In the genomic region with DNA sequence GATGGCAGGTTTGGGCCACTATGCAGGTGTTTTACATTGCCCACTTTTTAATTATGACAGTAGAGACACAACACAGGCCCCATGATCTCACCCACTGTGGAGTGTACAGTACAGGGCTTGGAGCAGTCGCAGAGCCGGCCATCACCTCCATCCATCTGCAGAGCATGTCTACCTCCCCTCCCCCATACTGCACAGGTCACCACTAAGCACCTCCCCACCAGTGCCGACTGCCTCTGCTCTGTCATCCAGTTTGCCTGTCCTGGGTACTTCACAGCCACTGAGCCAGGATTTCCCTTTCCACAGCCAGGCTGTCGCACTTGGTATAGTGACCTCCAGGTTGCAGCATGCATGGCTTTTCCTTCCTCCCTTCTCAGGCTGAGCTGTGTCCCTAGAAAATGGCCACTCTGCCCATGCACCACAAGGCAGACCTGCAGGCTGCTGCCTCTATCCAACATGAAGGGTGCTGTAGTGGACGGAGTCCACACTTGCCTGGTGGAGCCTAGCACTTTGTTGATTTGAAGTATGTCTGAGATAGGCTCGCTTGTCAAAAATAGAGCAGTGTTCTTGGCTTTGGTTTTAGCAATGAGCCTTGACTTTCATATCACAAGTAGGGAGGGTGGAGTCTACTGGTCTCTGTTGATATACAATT, we compare ENCODE assay signal across 23 mouse cellular contexts. TPM values are rescaled to one million over a fixed set of nuclear protein-coding genes. Genes with fewer than 3 reads are reported as not detected.
A peak's percentile ranks its signal among the peaks of the same experiment; 100 is the strongest.
DNase-seq lines count a peak whose midpoint lies in the region; ATAC-seq and TF ChIP-seq lines count a peak whose summit lies in the region.
"Had no signal": no experiment of that assay in that cellular context is flagged by ENCODE, and none has a peak within 500 bp of the region (broad histone marks: within the 10 kb centered on the region; RNA-seq: fewer than 3 reads in every experiment).

No protein-coding gene starts in this region.

- H3K4me3 ChIP-seq in kidney, embryonic 15.5 days (replicated peaks): no peak overlapping the region
- no peak overlapping the region for H3K4me3 ChIP-seq in kidney, embryonic 14.5 days (ENCODE audit: low read length)
- H3K4me3 ChIP-seq in heart, embryonic 15.5 days: 0 out of 2 replicates have a peak overlapping the region, but pooled peaks have one; percentile 13
- H3K4me3 ChIP-seq in stomach, postnatal 0 days (ENCODE audit: low read depth, low read length): no peak overlapping the region
- H3K4me3 ChIP-seq: forebrain, embryonic 12.5 days; limb, embryonic 13.5 days; liver, embryonic 13.5 days; midbrain, embryonic 10.5 days; neural tube, embryonic 12.5 days had no signal

- no peak overlapping the region for H3K9ac ChIP-seq in kidney, embryonic 15.5 days
- H3K9ac ChIP-seq in kidney, embryonic 14.5 days (ENCODE audit: low read depth, low read length): no peak overlapping the region
- H3K9ac ChIP-seq in heart, embryonic 15.5 days: no peak overlapping the region
- H3K9ac ChIP-seq in stomach, postnatal 0 days (ENCODE audit: low read length): no peak overlapping the region
- H3K9ac ChIP-seq: forebrain, embryonic 12.5 days; hindbrain, embryonic 14.5 days; limb, embryonic 13.5 days; liver, embryonic 13.5 days; lung, embryonic 14.5 days; neural tube, embryonic 12.5 days had no signal

- TF ChIP-seq EP300 in stomach, postnatal 0 days (optimal IDR thresholded peaks at IDR 0.05): no peak

- H3K27me3 ChIP-seq in kidney, embryonic 15.5 days: no peaks in the 10 kb centered on the region
- no peaks in the 10 kb centered on the region for H3K27me3 ChIP-seq in kidney, embryonic 14.5 days (ENCODE audit: control insufficient read depth, insufficient read depth, low read length)
- peaks cover 43% of the 10 kb centered on the region for H3K27me3 ChIP-seq in heart, embryonic 15.5 days
- no peaks in the 10 kb centered on the region for H3K27me3 ChIP-seq in stomach, postnatal 0 days (ENCODE audit: control insufficient read depth, insufficient read depth, low read length)
- H3K27me3 ChIP-seq: limb, embryonic 13.5 days; neural tube, embryonic 12.5 days had no signal

- H3K4me2 ChIP-seq in kidney, embryonic 15.5 days: no peak overlapping the region
- no peak overlapping the region for H3K4me2 ChIP-seq in kidney, embryonic 14.5 days (replicated peaks; ENCODE audit: low read depth, low read length)
- peak overlapping the region; percentile 50 for H3K4me2 ChIP-seq in heart, embryonic 15.5 days
- H3K4me2 ChIP-seq in stomach, postnatal 0 days (replicated peaks; ENCODE audit: low read depth): no peak overlapping the region
- H3K4me2 ChIP-seq: forebrain, embryonic 12.5 days; hindbrain, embryonic 14.5 days; limb, embryonic 13.5 days; liver, embryonic 13.5 days; lung, embryonic 14.5 days; neural tube, embryonic 12.5 days had no signal

- TF ChIP-seq CTCF in stomach, postnatal 0 days (IDR thresholded peaks at IDR 0.05; ENCODE audit: low read depth): no peak

- WGBS in kidney, embryonic 15.5 days: 70% methylated on average over 6 of the region's 6 CpGs
- 60% methylated on average over 6 of the region's 6 CpGs for WGBS in kidney, embryonic 14.5 days
- 34% methylated on average over 6 of the region's 6 CpGs for whole genome bisulfite sequencing in heart, embryonic 15.5 days
- WGBS in stomach, postnatal 0 days: 51% methylated on average over 6 of the region's 6 CpGs

- H3K27ac ChIP-seq in kidney, embryonic 15.5 days: no peak overlapping the region
- H3K27ac ChIP-seq in kidney, embryonic 14.5 days (ENCODE audit: low read depth, low read length): no peak overlapping the region
- H3K27ac ChIP-seq in heart, embryonic 15.5 days: peak overlapping the region; percentile 84
- no peak overlapping the region for H3K27ac ChIP-seq in stomach, postnatal 0 days (replicated peaks)
- H3K27ac ChIP-seq: forebrain, embryonic 12.5 days; hindbrain, embryonic 14.5 days; limb, embryonic 13.5 days; liver, embryonic 13.5 days; macrophage; midbrain, embryonic 10.5 days; neural tube, embryonic 12.5 days had no signal

- peaks cover 3% of the 10 kb centered on the region; the same call in 1 of the 2 replicates for H3K4me1 ChIP-seq in kidney, embryonic 15.5 days
- H3K4me1 ChIP-seq in kidney, embryonic 14.5 days (ENCODE audit: control insufficient read depth, insufficient read depth, low read length): no peaks in the 10 kb centered on the region
- H3K4me1 ChIP-seq in heart, embryonic 15.5 days (replicated peaks): peaks cover 28% of the 10 kb centered on the region
- H3K4me1 ChIP-seq in stomach, postnatal 0 days (replicated peaks; ENCODE audit: control insufficient read depth, insufficient read depth): no peaks in the 10 kb centered on the region
- H3K4me1 ChIP-seq: forebrain, embryonic 12.5 days; liver, embryonic 13.5 days had no signal

- H3K36me3 ChIP-seq in kidney, embryonic 15.5 days: no peaks in the 10 kb centered on the region
- H3K36me3 ChIP-seq in kidney, embryonic 14.5 days (ENCODE audit: control insufficient read depth, insufficient read depth, low read length): no peaks in the 10 kb centered on the region
- no peaks in the 10 kb centered on the region for H3K36me3 ChIP-seq in heart, embryonic 15.5 days
- H3K36me3 ChIP-seq in stomach, postnatal 0 days (ENCODE audit: control insufficient read depth, insufficient read depth, low read length): no peaks in the 10 kb centered on the region
- H3K36me3 ChIP-seq: forebrain, embryonic 12.5 days; limb, embryonic 13.5 days; liver, embryonic 13.5 days; midbrain, embryonic 10.5 days; neural tube, embryonic 12.5 days had no signal

- peak; percentile 39 to 83 for DNase-seq in adrenal gland, adult (ENCODE audit: inconsistent age in 2 of 2, low spot score in 1 of 2)
- DNase-seq in adrenal gland, adult 8-10 months: no peak
- no peak for DNase-seq in stomach, postnatal 0 days (ENCODE audit: low spot score)
- no peak for DNase-seq in kidney, adult 8-10 months
- no peak for DNase-seq in thymus, postnatal 25 days
- DNase-seq: cerebellum, adult 9-10 months; kidney, adult 18-20 months; kidney, postnatal 36 days; liver, embryonic 13.5 days; lung, embryonic 14.5 days; right cerebral cortex, adult 18-20 months; thymus, postnatal 14 days had no signal

- peak; percentile 54; the same call in 1 of the 2 replicates for ATAC-seq in kidney, embryonic 15.5 days (replicated peaks; ENCODE audit: low FRiP score)
- no peak for ATAC-seq in kidney, embryonic 14.5 days (ENCODE audit: low FRiP score, low TSS enrichment)
- ATAC-seq in heart, embryonic 15.5 days (replicated peaks; ENCODE audit: insufficient number of reproducible peaks, insufficient read depth, low FRiP score, low read depth): peak; percentile 80
- ATAC-seq in stomach, postnatal 0 days (ENCODE audit: low FRiP score, low TSS enrichment): peak; percentile 27; the same call in 1 of the 2 replicates

- H3K9me3 ChIP-seq in kidney, embryonic 15.5 days (replicated peaks): no peaks in the 10 kb centered on the region
- no peaks in the 10 kb centered on the region for H3K9me3 ChIP-seq in kidney, embryonic 14.5 days (ENCODE audit: control insufficient read depth, low read length)
- H3K9me3 ChIP-seq in heart, embryonic 15.5 days (replicated peaks): no peaks in the 10 kb centered on the region
- H3K9me3 ChIP-seq in stomach, postnatal 0 days (ENCODE audit: control insufficient read depth, low read length): no peaks in the 10 kb centered on the region
- H3K9me3 ChIP-seq: forebrain, embryonic 12.5 days; limb, embryonic 13.5 days; liver, embryonic 13.5 days; midbrain, embryonic 10.5 days; neural tube, embryonic 12.5 days had no signal

RNA-seq across cellular contexts. Expression of gene Grpel1, which starts 15.0 kb away (rescaled TPM):
- 10 to 100 TPM; 53.4 to 69.1 (median 62.6) TPM for total RNA-seq in adrenal gland, adult 8-10 months (2022)
- polyA plus RNA-seq in kidney, embryonic 15.5 days (2015; fragmentation: Nextera tagmentation; extraction: Ambion mirVana): 56.0 and 56.1 TPM in 2 replicates
- 60.1 and 61.8 TPM in 2 replicates for polyA plus RNA-seq in kidney, embryonic 14.5 days (2014; fragmentation: Nextera tagmentation; extraction: Ambion mirVana)
- 53.9 and 55.0 TPM in 2 replicates for polyA plus RNA-seq in heart, embryonic 15.5 days (2015; fragmentation: Nextera tagmentation; extraction: Ambion mirVana)
- 54.1 and 56.5 TPM in 2 replicates for polyA plus RNA-seq in stomach, postnatal 0 days (2015; fragmentation: Nextera tagmentation; extraction: Ambion mirVana)

RNA-seq across cellular contexts. Expression of gene Tada2b, which starts 34.3 kb away (rescaled TPM):
- total RNA-seq in adrenal gland, adult 8-10 months (2022): 10 to 100 TPM; 34.0 to 42.2 (median 35.6) TPM
- polyA plus RNA-seq in kidney, embryonic 15.5 days (2015; fragmentation: Nextera tagmentation; extraction: Ambion mirVana): 1.8 and 2.1 TPM in 2 replicates
- 3.4 and 3.8 TPM in 2 replicates for polyA plus RNA-seq in kidney, embryonic 14.5 days (2014; fragmentation: Nextera tagmentation; extraction: Ambion mirVana)
- polyA plus RNA-seq in heart, embryonic 15.5 days (2015; fragmentation: Nextera tagmentation; extraction: Ambion mirVana): 1.5 and 1.7 TPM in 2 replicates
- 1.5 and 1.8 TPM in 2 replicates for polyA plus RNA-seq in stomach, postnatal 0 days (2015; fragmentation: Nextera tagmentation; extraction: Ambion mirVana)

RNA-seq across cellular contexts. Expression of gene Ccdc96, which starts 34.6 kb away (rescaled TPM):
- under 1 TPM; 0.38 to 0.99 (median 0.55) TPM for total RNA-seq in adrenal gland, adult 8-10 months (2022)
- polyA plus RNA-seq in kidney, embryonic 15.5 days (2015; fragmentation: Nextera tagmentation; extraction: Ambion mirVana): 0.66 and 0.90 TPM in 2 replicates
- polyA plus RNA-seq in kidney, embryonic 14.5 days (2014; fragmentation: Nextera tagmentation; extraction: Ambion mirVana): 0.17 and 0.58 TPM in 2 replicates
- polyA plus RNA-seq in heart, embryonic 15.5 days (2015; fragmentation: Nextera tagmentation; extraction: Ambion mirVana): 0.20 and 0.36 TPM in 2 replicates
- polyA plus RNA-seq in stomach, postnatal 0 days (2015; fragmentation: Nextera tagmentation; extraction: Ambion mirVana): 0.12 and 0.21 TPM in 2 replicates
- total RNA-seq: granulocyte monocyte progenitor cell, adult 5-6 weeks had no signal

RNA-seq across cellular contexts. Expression of gene Sorcs2, which starts 51.9 kb away (rescaled TPM):
- total RNA-seq in adrenal gland, adult 8-10 months (2022): 10 to 100 TPM in 3 of 4 experiments, 1 to 10 TPM in 1; 7.9 to 18.3 (median 12.5) TPM
- polyA plus RNA-seq in kidney, embryonic 15.5 days (2015; fragmentation: Nextera tagmentation; extraction: Ambion mirVana): 11.0 and 12.9 TPM in 2 replicates
- polyA plus RNA-seq in kidney, embryonic 14.5 days (2014; fragmentation: Nextera tagmentation; extraction: Ambion mirVana): 7.1 and 10.3 TPM in 2 replicates
- 8.6 and 12.1 TPM in 2 replicates for polyA plus RNA-seq in heart, embryonic 15.5 days (2015; fragmentation: Nextera tagmentation; extraction: Ambion mirVana)
- polyA plus RNA-seq in stomach, postnatal 0 days (2015; fragmentation: Nextera tagmentation; extraction: Ambion mirVana): 3.1 and 4.2 TPM in 2 replicates
- total RNA-seq: common myeloid progenitor, adult 5-6 weeks; granulocyte monocyte progenitor cell, adult 5-6 weeks had no signal
- polyA plus RNA-seq: macrophage had no signal

Comparison
In these comparisons a context has a peak if more than half of its experiments do, and no peak if none do; other contexts are left out.
1. DNase-seq: peak in adrenal gland, adult (2 of 2); none in adrenal gland, adult 8-10 months (single experiment), stomach, postnatal 0 days (single experiment), kidney, adult 8-10 months (0 of 2) and thymus, postnatal 25 days (single experiment).